Comparison of ENCODE assay signal across 27 mouse cellular contexts in the genomic region with DNA sequence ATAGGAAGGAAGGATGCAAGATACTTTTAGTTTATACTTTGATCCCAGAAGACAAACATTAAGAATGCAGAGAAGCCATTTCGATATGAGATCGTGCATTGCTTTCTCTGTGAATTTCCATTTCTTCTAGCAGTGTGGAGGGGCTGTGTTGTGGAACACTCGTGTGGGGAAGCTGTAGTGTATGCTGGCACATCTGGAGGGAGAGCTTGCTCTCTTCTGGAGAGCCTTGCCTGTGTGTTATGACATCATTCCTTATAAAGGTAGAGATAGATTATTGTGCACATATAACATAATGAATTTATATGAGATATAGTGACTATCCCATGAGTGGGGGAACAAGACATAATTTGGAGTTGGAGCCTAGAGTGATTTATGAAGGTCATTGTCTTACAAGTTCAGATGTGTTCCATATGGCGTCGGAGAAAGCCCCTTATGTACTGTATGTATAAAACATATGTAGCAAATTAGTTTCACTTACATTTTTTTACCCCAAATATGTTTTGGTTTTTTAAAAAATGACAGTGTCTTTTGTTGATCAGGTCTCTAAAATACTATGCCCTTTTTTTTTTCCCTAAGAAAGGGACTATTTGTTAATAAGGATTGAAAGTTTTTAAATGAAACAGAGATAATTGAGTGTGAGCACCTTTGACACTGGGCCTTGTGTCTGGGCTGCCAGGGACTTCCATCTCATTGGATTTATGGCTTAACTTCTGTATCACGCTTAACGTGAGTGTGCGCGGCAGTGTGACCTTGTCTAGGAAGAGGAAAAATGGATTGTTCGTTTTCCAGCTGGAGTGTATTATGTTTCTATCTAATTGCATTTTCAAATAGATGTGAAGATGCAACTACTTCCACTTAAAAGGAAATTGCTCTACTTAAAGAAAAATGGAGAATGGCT.
DNase-seq lines count a peak whose midpoint lies in the region; ATAC-seq and TF ChIP-seq lines count a peak whose summit lies in the region.
"Had no signal": no experiment of that assay in that cellular context is flagged by ENCODE, and none has a peak within 500 bp of the region (broad histone marks: within the 10 kb centered on the region; RNA-seq: fewer than 3 reads in every experiment).

No protein-coding gene starts in this region.

- no peaks in the 10 kb centered on the region for H3K4me1 ChIP-seq in embryonic facial prominence, embryonic 11.5 days (ENCODE audit: control insufficient read depth, insufficient read depth, low read length)
- H3K4me1 ChIP-seq in embryonic facial prominence, embryonic 10.5 days, result no peaks in the 10 kb centered on the region
- H3K4me1 ChIP-seq in stomach, embryonic 14.5 days (ENCODE audit: control insufficient read depth, insufficient read depth, low read length), result 0 out of 2 replicates have a peak, but pooled peaks cover 3% of the 10 kb centered on the region
- no peaks in the 10 kb centered on the region for H3K4me1 ChIP-seq in stomach, postnatal 0 days (replicated peaks; ENCODE audit: control insufficient read depth, insufficient read depth)
- no peaks in the 10 kb centered on the region for H3K4me1 ChIP-seq in limb, embryonic 13.5 days
- H3K4me1 ChIP-seq in hindbrain, embryonic 16.5 days (ENCODE audit: control insufficient read depth, insufficient read depth, low read depth, low read length), result no peaks in the 10 kb centered on the region
- H3K4me1 ChIP-seq: heart, embryonic 15.5 days; intestine, embryonic 15.5 days; liver, embryonic 15.5 days; midbrain, embryonic 10.5 days; neural tube, embryonic 15.5 days had no signal

- 0 out of 2 replicates have a peak, but pooled peaks have one; percentile 39 for ATAC-seq in embryonic facial prominence, embryonic 11.5 days (replicated peaks; ENCODE audit: insufficient number of reproducible peaks, low FRiP score, low TSS enrichment, low read depth)
- 0 out of 2 replicates have a peak, but pooled peaks have one; percentile 33 for ATAC-seq in stomach, embryonic 14.5 days (ENCODE audit: insufficient number of reproducible peaks, insufficient read depth, low FRiP score, low read depth)
- no peak for ATAC-seq in stomach, postnatal 0 days (ENCODE audit: low FRiP score, low TSS enrichment)
- peak; percentile 77; the same call in 1 of the 2 replicates for ATAC-seq in limb, embryonic 13.5 days (ENCODE audit: low FRiP score, low read depth)
- ATAC-seq in hindbrain, embryonic 16.5 days, result no peak
- no peak for ATAC-seq in CD4-positive, CD25-positive, alpha-beta regulatory T cell, adult 4 months
- ATAC-seq: forebrain, postnatal 0 days; intestine, embryonic 15.5 days; midbrain, embryonic 16.5 days had no signal

- no peaks in the 10 kb centered on the region for H3K9me3 ChIP-seq in embryonic facial prominence, embryonic 11.5 days (replicated peaks; ENCODE audit: control insufficient read depth, low read length)
- no peaks in the 10 kb centered on the region for H3K9me3 ChIP-seq in embryonic facial prominence, embryonic 10.5 days
- no peaks in the 10 kb centered on the region for H3K9me3 ChIP-seq in stomach, embryonic 14.5 days (ENCODE audit: control insufficient read depth, low read depth, low read length)
- no peaks in the 10 kb centered on the region for H3K9me3 ChIP-seq in stomach, postnatal 0 days (ENCODE audit: control insufficient read depth, low read length)
- no peaks in the 10 kb centered on the region for H3K9me3 ChIP-seq in limb, embryonic 13.5 days
- H3K9me3 ChIP-seq in hindbrain, embryonic 16.5 days (ENCODE audit: control insufficient read depth, low read length), result no peaks in the 10 kb centered on the region
- H3K9me3 ChIP-seq: heart, embryonic 15.5 days; intestine, embryonic 15.5 days; liver, embryonic 15.5 days; midbrain, embryonic 10.5 days; neural tube, embryonic 15.5 days had no signal

- peak; percentile 19 for DNase-seq in embryonic facial prominence, embryonic 11.5 days (ENCODE audit: low spot score)
- DNase-seq in embryonic facial prominence, embryonic 10.5 days (ENCODE audit: low spot score), result no peak
- no peak for DNase-seq in stomach, postnatal 0 days (ENCODE audit: low spot score)
- no peak for DNase-seq in B cell, adult 2 months
- DNase-seq: adrenal gland, postnatal 25 days; cerebellum, adult 9-10 months; forebrain, postnatal 0 days; heart, postnatal 36 days; kidney, adult 9 months; kidney, postnatal 4 days; liver; right cerebral cortex, adult 18-20 months; right cerebral cortex, postnatal 4 days had no signal

- H3K27ac ChIP-seq in embryonic facial prominence, embryonic 11.5 days (replicated peaks; ENCODE audit: low read depth, low read length), result no peak overlapping the region
- H3K27ac ChIP-seq in embryonic facial prominence, embryonic 10.5 days (replicated peaks), result no peak overlapping the region
- H3K27ac ChIP-seq in stomach, embryonic 14.5 days (ENCODE audit: low read length), result no peak overlapping the region
- H3K27ac ChIP-seq in stomach, postnatal 0 days (replicated peaks), result no peak overlapping the region
- peak overlapping the region; percentile 4; the same call in 1 of the 2 replicates for H3K27ac ChIP-seq in limb, embryonic 13.5 days
- H3K27ac ChIP-seq in hindbrain, embryonic 16.5 days (ENCODE audit: low read depth, low read length), result no peak overlapping the region
- H3K27ac ChIP-seq: heart, embryonic 15.5 days; hindbrain, embryonic 14.5 days; intestine, embryonic 15.5 days; left cerebral cortex, adult 2 months; liver, embryonic 15.5 days; macrophage; midbrain, embryonic 10.5 days; neural tube, embryonic 15.5 days had no signal

- no peaks in the 10 kb centered on the region for H3K36me3 ChIP-seq in embryonic facial prominence, embryonic 11.5 days (replicated peaks; ENCODE audit: control insufficient read depth, insufficient read depth, low read depth, low read length)
- no peaks in the 10 kb centered on the region for H3K36me3 ChIP-seq in embryonic facial prominence, embryonic 10.5 days (replicated peaks)
- H3K36me3 ChIP-seq in stomach, embryonic 14.5 days (ENCODE audit: control insufficient read depth, insufficient read depth, low read length), result no peaks in the 10 kb centered on the region
- H3K36me3 ChIP-seq in stomach, postnatal 0 days (ENCODE audit: control insufficient read depth, insufficient read depth, low read length), result no peaks in the 10 kb centered on the region
- no peaks in the 10 kb centered on the region for H3K36me3 ChIP-seq in limb, embryonic 13.5 days
- H3K36me3 ChIP-seq in hindbrain, embryonic 16.5 days (ENCODE audit: control insufficient read depth, insufficient read depth, low read length), result no peaks in the 10 kb centered on the region
- H3K36me3 ChIP-seq: heart, embryonic 15.5 days; intestine, embryonic 15.5 days; liver, embryonic 15.5 days; midbrain, embryonic 10.5 days; neural tube, embryonic 15.5 days had no signal

- H3K9ac ChIP-seq in embryonic facial prominence, embryonic 11.5 days (replicated peaks; ENCODE audit: low read length), result no peak overlapping the region
- H3K9ac ChIP-seq in stomach, embryonic 14.5 days (replicated peaks; ENCODE audit: low read depth, low read length), result no peak overlapping the region
- H3K9ac ChIP-seq in stomach, postnatal 0 days (ENCODE audit: low read length), result no peak overlapping the region
- no peak overlapping the region for H3K9ac ChIP-seq in limb, embryonic 13.5 days
- no peak overlapping the region for H3K9ac ChIP-seq in hindbrain, embryonic 16.5 days (ENCODE audit: low read depth, low read length)
- H3K9ac ChIP-seq: forebrain, postnatal 0 days; heart, embryonic 15.5 days; hindbrain, embryonic 14.5 days; intestine, embryonic 15.5 days; liver, embryonic 15.5 days; neural tube, embryonic 15.5 days had no signal

- H3K4me2 ChIP-seq in embryonic facial prominence, embryonic 11.5 days (ENCODE audit: low read depth, low read length), result no peak overlapping the region
- H3K4me2 ChIP-seq in stomach, embryonic 14.5 days (replicated peaks; ENCODE audit: low read depth, low read length), result no peak overlapping the region
- no peak overlapping the region for H3K4me2 ChIP-seq in stomach, postnatal 0 days (replicated peaks; ENCODE audit: low read depth)
- H3K4me2 ChIP-seq in limb, embryonic 13.5 days (replicated peaks), result no peak overlapping the region
- H3K4me2 ChIP-seq in hindbrain, embryonic 16.5 days (ENCODE audit: low read length), result no peak overlapping the region
- H3K4me2 ChIP-seq: heart, embryonic 15.5 days; hindbrain, embryonic 14.5 days; intestine, embryonic 15.5 days; liver, embryonic 15.5 days; neural tube, embryonic 15.5 days had no signal

- no peaks in the 10 kb centered on the region for H3K27me3 ChIP-seq in embryonic facial prominence, embryonic 11.5 days (ENCODE audit: control insufficient read depth, insufficient read depth, low read length)
- no peaks in the 10 kb centered on the region for H3K27me3 ChIP-seq in embryonic facial prominence, embryonic 10.5 days (replicated peaks; ENCODE audit: low read depth, poor library complexity, severe bottlenecking)
- no peaks in the 10 kb centered on the region for H3K27me3 ChIP-seq in stomach, embryonic 14.5 days (ENCODE audit: control insufficient read depth, insufficient read depth, low read length)
- no peaks in the 10 kb centered on the region for H3K27me3 ChIP-seq in stomach, postnatal 0 days (ENCODE audit: control insufficient read depth, insufficient read depth, low read length)
- no peaks in the 10 kb centered on the region for H3K27me3 ChIP-seq in limb, embryonic 13.5 days
- no peaks in the 10 kb centered on the region for H3K27me3 ChIP-seq in hindbrain, embryonic 16.5 days (replicated peaks; ENCODE audit: control insufficient read depth, insufficient read depth, low read length)
- H3K27me3 ChIP-seq: heart, embryonic 15.5 days; intestine, embryonic 15.5 days; liver, embryonic 15.5 days; neural tube, embryonic 15.5 days had no signal

- H3K4me3 ChIP-seq in embryonic facial prominence, embryonic 11.5 days (ENCODE audit: low read depth, low read length), result no peak overlapping the region
- H3K4me3 ChIP-seq in embryonic facial prominence, embryonic 10.5 days, result no peak overlapping the region
- H3K4me3 ChIP-seq in stomach, embryonic 14.5 days (ENCODE audit: low read depth, low read length), result no peak overlapping the region
- no peak overlapping the region for H3K4me3 ChIP-seq in stomach, postnatal 0 days (ENCODE audit: low read depth, low read length)
- no peak overlapping the region for H3K4me3 ChIP-seq in limb, embryonic 13.5 days
- H3K4me3 ChIP-seq in hindbrain, embryonic 16.5 days (ENCODE audit: low read length), result no peak overlapping the region
- H3K4me3 ChIP-seq: heart, embryonic 15.5 days; intestine, embryonic 15.5 days; left cerebral cortex, adult 2 months; liver, embryonic 15.5 days; midbrain, embryonic 10.5 days; myocyte; neural tube, embryonic 15.5 days had no signal

- 70% methylated on average over 10 of the region's 10 CpGs for WGBS in embryonic facial prominence, embryonic 11.5 days
- 76% methylated on average over 10 of the region's 10 CpGs for WGBS in embryonic facial prominence, embryonic 10.5 days
- WGBS in stomach, embryonic 14.5 days, result 50% methylated on average over 10 of the region's 10 CpGs
- WGBS in stomach, postnatal 0 days, result 59% methylated on average over 10 of the region's 10 CpGs
- WGBS in limb, embryonic 13.5 days, result 39% methylated on average over 10 of the region's 10 CpGs
- 76% methylated on average over 10 of the region's 10 CpGs for WGBS in hindbrain, embryonic 16.5 days

- TF ChIP-seq EP300 in stomach, postnatal 0 days (optimal IDR thresholded peaks at IDR 0.05), result no peak

- TF ChIP-seq CTCF in stomach, postnatal 0 days (IDR thresholded peaks at IDR 0.05; ENCODE audit: low read depth), result no peak

Comparison
In these comparisons a context has a peak if more than half of its experiments do, and no peak if none do; other contexts are left out.
1. ATAC-seq: peak in embryonic facial prominence, embryonic 11.5 days (single experiment), stomach, embryonic 14.5 days (single experiment) and limb, embryonic 13.5 days (single experiment); none in stomach, postnatal 0 days (single experiment), hindbrain, embryonic 16.5 days (single experiment) and CD4-positive, CD25-positive, alpha-beta regulatory T cell, adult 4 months (single experiment).